Mouse (Mus musculus) megakaryocyte-erythroid progenitor cell, adult 5 weeks (primary cell): Measurements from ENCODE around the gene Alox12b. TPM values are rescaled to one million over a fixed set of nuclear protein-coding genes. Genes with fewer than 3 reads are reported as not detected.

Source experiments
- polyA plus RNA-seq: library from polyadenylated mRNA; stranded (reverse); fragments of >175 nt; gene quantifications from 2 replicates; pipeline ENCODE4 v1.2.3, GENCODE M21; 2012

The Alox12b gene
- polyA plus RNA-seq, result not detected in 2 replicates

DNA sequence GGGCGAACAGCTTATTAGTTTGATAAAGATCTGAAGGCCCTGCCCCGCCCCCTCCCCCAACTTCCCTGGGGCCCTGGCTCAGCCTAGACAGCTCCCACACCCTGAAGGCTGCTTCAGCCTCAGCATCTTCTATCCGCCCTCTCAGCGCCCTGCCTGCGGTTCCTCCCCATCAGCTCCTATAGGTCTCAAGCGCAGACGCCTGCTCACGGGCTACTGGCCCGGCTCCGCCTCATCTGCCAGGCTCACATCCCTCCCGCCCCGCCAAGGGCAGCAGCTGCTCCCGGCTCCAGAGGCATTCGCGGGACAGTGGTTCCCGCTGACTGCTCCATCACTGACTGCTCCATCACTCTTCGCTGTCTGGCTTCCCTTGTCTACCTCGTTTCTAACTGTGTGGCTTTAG is at the start of gene Alox12b:
Gene Alox12b, plus strand, starts transcription at position 190 of the 400 bp plus-strand sequence.

DNA sequence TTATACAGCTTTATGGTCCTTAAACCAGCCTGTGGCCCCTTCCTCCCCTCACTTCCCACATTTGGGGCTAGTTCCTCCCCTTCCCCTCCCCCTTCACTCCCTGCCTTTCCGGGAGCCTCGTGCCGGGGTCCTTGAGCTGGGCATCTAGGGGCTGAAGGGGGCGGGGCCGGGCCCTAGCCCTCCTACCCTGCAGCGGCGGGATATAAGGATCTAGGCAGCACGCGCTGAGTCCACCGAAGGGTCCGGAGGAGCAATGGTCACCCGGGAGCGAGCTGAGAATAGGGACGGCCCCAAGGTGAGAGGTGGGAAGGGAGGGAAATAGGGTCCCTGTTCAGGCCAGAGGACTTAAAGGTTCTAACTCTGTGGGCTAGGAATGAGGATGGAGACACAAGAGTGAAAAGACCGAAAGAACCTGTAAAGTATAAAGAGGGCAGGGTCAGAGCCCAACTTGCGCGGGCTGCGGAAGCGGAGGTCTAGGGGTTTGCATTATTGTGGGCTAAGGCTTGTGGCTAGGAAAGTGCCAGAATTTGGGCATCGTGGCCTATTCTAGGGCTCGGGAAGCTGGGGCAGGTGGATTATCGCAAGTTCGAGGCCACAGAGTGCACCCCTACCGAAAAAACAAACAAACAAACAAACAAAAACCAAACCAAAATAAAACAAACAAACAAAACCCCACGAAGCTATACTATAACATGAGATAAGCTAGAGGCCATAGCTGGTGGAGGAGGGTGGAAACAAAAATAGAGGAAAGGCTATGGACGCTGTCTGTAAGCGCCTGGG is 36.4 kb upstream of the Alox12b start, which contains the start of gene Hes7:
Gene Hes7, plus strand, starts transcription at position 184 of the 780 bp plus-strand sequence.

DNA sequence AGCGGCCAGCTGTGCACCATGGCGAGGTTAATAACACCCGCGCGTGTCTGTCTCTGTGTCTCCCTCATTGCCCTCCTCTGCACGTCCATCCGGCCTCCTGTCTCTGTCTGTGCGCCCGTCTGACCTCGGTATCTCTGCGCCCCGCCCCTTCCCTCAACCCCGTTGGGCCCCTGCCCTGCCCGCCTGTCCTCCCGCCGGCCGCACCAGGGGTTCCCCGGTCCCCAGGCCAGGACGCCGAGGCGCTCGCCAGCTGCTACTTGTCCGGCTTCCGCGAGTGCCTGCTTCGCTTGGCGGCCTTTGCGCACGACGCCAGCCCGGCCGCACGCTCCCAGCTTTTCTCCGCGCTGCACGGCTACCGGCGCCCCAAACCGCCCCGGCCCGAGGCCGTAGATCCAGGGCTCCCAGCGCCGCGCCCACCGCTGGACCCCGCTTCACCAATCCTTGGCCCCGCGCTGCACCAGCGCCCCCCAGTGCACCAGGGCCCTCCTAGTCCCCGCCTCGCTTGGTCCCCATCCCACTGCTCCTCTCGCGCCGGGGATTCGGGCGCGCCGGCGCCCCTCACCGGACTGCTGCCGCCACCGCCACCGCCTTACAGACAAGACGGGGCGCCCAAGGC is 34.3 kb upstream of the Alox12b start, which contains the start of gene 9130213A22Rik:
Gene 9130213A22Rik, minus strand, starts transcription at position 254 of the 616 bp plus-strand sequence.

DNA sequence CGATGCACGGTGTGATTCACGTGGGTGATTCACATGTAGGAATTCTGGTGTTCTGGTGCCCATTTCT is 31.1 kb upstream of the Alox12b start, which contains the start of gene Aloxe3:
Gene Aloxe3, plus strand, starts transcription at position 45 of the 67 bp plus-strand sequence.

DNA sequence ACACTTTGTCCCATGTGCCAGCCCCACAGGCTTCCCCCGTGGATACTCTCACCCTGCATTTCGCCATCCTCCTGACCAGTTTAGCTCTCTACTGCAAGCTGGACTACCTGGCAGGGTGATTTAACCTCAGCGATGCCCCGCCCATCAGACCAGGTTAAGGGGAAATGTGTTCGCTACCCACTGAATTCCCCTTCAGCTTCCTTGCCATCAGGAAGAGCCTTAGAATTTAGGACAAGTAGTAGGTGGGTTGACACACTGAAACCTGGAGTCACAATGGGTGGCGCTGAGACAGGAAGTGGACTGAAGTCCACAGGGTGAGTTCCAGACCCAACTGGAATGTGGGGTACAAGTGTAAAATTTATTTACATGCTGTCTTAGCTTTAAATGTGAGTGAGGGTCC is 41.0 kb downstream of the Alox12b start, which contains the start of gene Alox8:
Gene Alox8, minus strand, starts transcription at position 101 of the 400 bp plus-strand sequence.

Other genes starting within 250 kb of the Alox12b start
- not detected in 2 replicates for gene Odf4, start 229.9 kb upstream of the Alox12b start, polyA plus RNA-seq
- 0.56 and 0.79 TPM in 2 replicates for gene Arhgef15, start 199.5 kb upstream of the Alox12b start, polyA plus RNA-seq
- 2.1 TPM in 2 replicates for gene Slc25a35, start 188.9 kb upstream of the Alox12b start, polyA plus RNA-seq
- gene Rangrf, start 181.8 kb upstream of the Alox12b start, polyA plus RNA-seq, result 15.6 and 17.3 TPM in 2 replicates
- 25.3 and 36.6 TPM in 2 replicates for gene Pfas, start 148.5 kb upstream of the Alox12b start, polyA plus RNA-seq
- gene Ctc1, start 141.1 kb upstream of the Alox12b start, polyA plus RNA-seq, result 104 and 110 TPM in 2 replicates
- gene Aurkb, start 111.3 kb upstream of the Alox12b start, polyA plus RNA-seq, result 93.3 and 166 TPM in 2 replicates
- 50.1 and 51.5 TPM in 2 replicates for gene Borcs6, start 97.3 kb upstream of the Alox12b start, polyA plus RNA-seq
- gene Tmem107, start 86.2 kb upstream of the Alox12b start, polyA plus RNA-seq, result 63.6 and 71.5 TPM in 2 replicates
- gene Vamp2, start 68.5 kb upstream of the Alox12b start, polyA plus RNA-seq, result 65.9 and 86.0 TPM in 2 replicates
- 120 and 156 TPM in 2 replicates for gene Per1, start 61.8 kb upstream of the Alox12b start, polyA plus RNA-seq
- gene Hes7, start 36.6 kb upstream of the Alox12b start, polyA plus RNA-seq, result 2.9 and 3.1 TPM in 2 replicates
- 0.22 and 0.39 TPM in 2 replicates for gene 9130213A22Rik, start 34.4 kb upstream of the Alox12b start, polyA plus RNA-seq
- gene Aloxe3, start 31.1 kb upstream of the Alox12b start, polyA plus RNA-seq, result not detected in 2 replicates
- gene Alox8, start 40.9 kb downstream of the Alox12b start, polyA plus RNA-seq, result 0.02 and 0.43 TPM in 2 replicates
- gene Gucy2e, start 80.0 kb downstream of the Alox12b start, polyA plus RNA-seq, result 0.01 TPM in 1 of 2 replicates, not detected in the other
- 22.6 and 44.8 TPM in 2 replicates for gene Cntrob, start 166.8 kb downstream of the Alox12b start, polyA plus RNA-seq
- gene Trappc1, start 167.0 kb downstream of the Alox12b start, polyA plus RNA-seq, result 5.1 and 6.6 TPM in 2 replicates
- gene Kcnab3, start 169.3 kb downstream of the Alox12b start, polyA plus RNA-seq, result 0.16 and 0.42 TPM in 2 replicates
- gene Rnf227, start 183.5 kb downstream of the Alox12b start, polyA plus RNA-seq, result 3.1 and 7.6 TPM in 2 replicates
- 147 and 202 TPM in 2 replicates for gene Chd3, start 212.4 kb downstream of the Alox12b start, polyA plus RNA-seq
- 114 and 133 TPM in 2 replicates for gene Naa38, start 238.5 kb downstream of the Alox12b start, polyA plus RNA-seq
- 8.7 and 8.8 TPM in 2 replicates for gene Cyb5d1, start 238.6 kb downstream of the Alox12b start, polyA plus RNA-seq
- gene Tmem88, start 241.2 kb downstream of the Alox12b start, polyA plus RNA-seq, result 1.6 and 2.5 TPM in 2 replicates